Mouse (Mus musculus) testis, adult 2 months (tissue): ENCODE measurements at regions not wholly inside any gene's neighbourhood (a gene's known extent, or its start where the extent isn't known, plus 50 kb on each side); places are given as distances from the start of the nearest gene placed in this dataset.

Source experiments
- CTCF ChIP-seq: fragments of 200-500 bp; IDR thresholded peaks from 2 replicates; pipeline ENCODE4 v1.5.1; 2012; ENCODE audit warnings: low read depth, mild to moderate bottlenecking, inconsistent platforms, low read length, moderate library complexity; ENCODE audit not compliant: control insufficient read depth, insufficient read depth, insufficient replicate concordance
- POLR2A ChIP-seq: fragments of 200-500 bp; IDR thresholded peaks from 2 replicates; pipeline ENCODE4 v1.6.1; 2012; ENCODE audit warnings: low read depth, mild to moderate bottlenecking, inconsistent platforms, low read length, moderate library complexity; ENCODE audit not compliant: control insufficient read depth

DNA sequence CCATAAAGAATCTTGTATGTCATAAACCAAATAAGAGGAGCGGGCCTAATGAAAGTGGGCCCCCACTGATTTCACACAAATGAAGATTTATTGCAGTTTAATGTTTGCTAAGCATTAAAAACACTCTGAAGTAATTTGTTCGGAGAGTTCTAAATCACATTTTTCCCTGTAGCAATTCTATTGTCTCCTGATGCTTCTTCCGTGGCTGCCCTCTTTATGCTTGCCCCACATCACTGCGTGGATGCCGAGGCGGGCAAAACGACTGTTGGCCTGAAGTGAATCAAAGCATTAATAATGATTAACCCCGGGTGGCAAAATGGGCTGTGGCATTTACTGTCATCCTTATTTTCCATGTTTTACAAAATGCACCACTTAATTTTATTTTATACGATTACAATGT, 134.9 kb upstream of the E2f7 start:
- TF ChIP-seq CTCF: no peak
- no peak for TF ChIP-seq POLR2A
